Mouse (Mus musculus) cerebellum, postnatal 4 days (tissue): ENCODE results near the gene Wwtr1.

ENCODE experiments used
- DNase-seq, 2 experiments: peaks; one replicate each; pipeline ENCODE4 v3.0.0; 2022; ENCODE audit warnings: low spot score in 2 of 2, mixed read lengths in 1 of 2

Wwtr1 gene

DNA sequence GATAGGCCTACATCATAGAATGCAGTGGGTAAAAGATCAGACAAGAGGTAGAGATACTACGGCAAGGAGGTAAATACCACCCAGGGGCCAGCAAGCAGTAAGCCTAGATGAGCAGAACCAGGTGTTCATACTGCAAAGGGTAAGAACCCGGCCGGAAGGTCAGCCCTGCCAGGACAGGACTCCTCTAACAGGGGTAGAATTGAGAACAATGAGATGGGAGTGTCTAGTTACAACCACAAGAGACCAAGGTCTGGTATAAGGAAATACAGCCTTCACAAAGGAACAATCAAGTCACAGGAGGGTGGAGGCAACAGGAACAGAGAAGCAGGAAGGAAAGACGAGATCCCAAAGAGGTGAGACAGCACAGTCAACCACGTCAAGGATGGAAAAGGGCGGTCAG is 16.9 kb downstream of the Wwtr1 start:
- no peak for DNase-seq

DNA sequence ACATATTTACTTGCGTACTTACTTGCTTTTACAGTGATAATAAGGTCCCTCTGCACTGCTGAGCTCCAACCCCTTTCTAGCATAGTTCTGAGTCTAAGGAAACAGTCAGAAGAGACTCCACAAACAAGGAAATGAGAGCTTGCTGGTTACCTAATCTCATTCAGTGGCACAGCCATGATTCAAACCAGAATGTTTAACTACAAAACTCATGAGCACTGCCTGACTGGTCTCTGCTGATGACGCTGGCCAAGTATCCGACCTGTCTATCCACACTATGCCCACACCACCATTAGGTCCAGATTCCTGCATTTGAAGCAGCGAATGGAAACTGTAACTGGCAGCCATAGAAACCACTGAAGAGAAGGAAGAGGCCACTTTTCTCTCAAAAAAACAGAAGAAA is 18.3 kb downstream of the Wwtr1 start:
- no peak for DNase-seq

DNA sequence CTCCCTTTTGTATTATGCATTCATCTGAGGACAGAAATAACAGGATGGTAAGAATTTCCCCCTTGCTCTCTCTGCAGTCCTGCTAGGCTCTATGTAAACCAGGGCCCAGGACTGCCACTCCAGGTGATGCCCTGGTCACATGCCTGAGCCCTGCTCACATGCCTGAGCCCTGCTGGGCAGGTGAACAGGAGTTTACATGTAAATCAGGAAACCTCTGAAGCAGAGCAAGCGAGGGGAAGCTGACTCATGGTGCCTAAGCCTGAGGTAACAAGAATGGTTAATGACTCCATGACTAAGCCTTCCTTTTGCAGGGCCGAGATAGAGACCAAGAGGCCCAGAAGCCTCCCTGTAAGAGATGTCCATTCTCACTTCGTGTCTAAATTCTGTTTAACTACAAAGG is 20.1 kb downstream of the Wwtr1 start:
- no peak for DNase-seq

DNA sequence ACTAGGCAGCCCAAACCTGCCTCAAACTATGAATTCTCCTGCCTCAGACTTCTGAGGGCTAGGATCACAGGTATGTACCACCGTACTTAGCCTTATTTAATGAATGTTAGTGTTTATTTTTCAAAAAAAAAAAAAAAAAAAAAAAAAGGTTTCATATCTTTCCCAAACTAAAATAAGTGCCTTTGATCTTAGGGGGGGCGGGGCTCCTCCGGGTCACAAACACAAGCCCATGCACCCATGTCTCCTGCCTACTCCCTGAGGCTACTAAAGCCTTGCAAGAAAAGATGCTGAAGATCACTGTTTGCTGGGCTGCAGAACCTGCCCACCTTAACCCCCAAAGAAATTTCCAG is 20.8 kb downstream of the Wwtr1 start:
- no peak for DNase-seq

DNA sequence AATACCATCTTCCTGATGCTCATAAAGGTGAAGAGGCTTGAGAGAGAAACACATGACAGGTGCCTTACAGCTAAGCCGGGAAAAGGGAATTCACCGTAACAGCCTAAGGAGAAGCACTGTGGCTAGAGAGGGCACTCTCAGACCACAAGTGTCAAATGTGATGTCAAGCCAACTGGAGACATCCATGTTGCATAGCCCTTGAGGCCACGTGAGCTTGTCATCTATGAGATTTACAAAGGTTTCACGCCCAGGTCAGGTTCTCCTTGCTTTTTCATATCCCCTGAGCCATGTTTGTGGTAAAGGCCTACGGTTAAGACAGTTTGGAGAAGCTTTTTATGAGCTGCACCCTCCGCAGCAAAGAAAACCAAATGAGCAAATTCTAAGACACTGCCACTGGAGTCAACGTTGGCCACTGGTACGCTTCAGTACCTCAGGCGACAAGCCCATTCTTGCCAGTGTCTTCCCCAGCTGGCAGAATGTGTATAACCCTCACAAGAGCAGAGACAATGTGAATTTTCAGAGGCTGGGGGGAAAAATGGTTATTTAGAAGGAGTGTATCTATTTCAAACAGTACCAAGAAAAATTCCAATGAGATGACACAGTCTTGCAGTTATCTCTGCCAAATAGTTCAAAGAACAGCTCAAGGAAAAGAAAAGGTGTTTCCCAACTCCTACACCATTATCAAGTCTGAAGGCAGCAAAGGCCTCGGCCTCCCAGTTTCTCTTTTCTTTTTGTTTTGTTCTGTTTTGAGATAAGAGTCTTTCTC is 21.4 kb downstream of the Wwtr1 start:
- DNase-seq, result no peak

DNA sequence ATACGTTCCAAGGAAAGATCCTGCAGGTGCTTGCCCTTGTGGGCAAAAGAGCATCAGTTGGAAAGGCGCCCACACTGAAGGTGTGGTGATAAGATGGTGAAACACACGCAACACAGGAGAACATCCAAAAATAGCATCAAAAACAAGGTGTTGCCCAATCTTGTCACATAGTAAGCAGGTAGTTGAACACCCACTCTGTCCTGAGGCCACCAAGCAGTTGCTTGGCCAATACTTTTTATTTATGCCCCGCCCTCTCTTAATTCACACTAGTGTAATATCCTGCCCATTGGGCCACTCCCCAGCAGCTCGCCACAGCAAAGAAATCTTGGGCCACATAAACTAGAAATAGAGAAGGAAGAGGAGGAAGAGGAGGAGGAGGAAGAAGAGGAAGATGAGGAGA is 22.6 kb downstream of the Wwtr1 start:
- no peak for DNase-seq

DNA sequence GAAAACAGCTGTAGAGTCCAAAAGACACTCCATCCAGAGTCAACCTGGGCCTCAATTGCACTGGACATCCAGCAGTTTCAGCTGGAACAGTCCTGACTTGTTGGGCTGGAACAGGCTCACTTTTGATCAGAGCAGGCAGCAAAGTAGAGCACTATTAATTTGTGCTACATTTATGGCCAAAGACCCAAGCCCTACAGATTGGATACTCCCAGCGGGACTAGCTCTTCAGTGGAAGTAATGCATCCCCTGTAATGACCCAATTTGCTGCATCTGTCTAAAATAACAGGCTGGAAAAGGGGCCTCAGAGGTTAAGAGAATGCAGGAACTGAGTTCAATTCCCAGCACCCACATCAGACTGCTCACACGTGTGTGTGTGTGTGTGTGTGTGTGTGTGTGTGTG is 24.5 kb downstream of the Wwtr1 start:
- DNase-seq, result no peak

DNA sequence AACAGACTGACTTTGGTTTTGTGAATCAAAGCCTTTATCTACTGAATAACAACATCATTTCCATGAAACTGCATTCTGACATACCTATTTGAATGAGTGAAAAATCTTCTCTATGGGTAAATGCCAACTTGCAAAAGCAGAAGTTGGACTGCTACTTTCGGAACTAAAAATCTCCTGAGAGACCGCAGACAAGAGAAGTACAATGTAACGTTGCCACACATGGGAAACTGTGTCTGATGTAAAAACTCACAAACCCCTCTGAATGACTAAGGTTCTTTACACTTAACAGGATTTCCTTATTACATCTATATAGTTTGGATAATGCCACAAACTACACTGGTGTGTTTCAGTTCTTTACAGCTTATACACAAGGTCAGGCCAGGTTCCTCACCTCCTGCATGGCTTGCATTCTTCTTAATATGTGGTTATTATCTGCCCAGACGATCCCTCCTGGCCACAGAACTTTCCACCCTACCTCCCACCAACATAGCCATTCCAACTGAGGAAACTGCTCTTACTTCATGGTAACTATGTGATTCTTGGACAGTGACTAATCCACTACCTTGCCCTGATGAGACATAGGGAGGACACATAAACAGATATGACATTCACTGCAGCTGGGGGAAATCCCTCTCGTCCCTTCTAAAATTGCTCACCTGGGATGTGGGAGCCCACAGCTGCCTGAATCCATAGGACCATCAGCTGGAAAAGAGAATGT is 25.1 kb downstream of the Wwtr1 start:
- DNase-seq, result no peak

DNA sequence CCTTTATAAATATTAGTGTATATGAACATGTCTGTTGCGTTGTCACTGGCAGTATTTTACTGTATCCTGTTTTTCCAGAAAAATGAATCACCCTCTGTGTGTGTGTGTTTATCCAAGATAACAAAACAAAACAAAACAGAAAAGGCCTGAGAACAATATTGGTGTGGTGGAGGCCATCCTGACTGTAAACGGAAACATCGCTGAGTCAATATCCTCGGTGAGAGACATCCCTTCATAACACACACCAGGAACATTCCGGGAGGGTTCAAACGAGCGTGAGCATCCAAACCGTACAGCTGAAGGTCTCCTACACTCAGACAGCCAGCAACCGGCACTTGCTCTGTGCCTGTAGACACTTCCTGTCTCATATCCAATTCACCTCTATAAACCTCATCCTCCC is 31.6 kb downstream of the Wwtr1 start:
- no peak for DNase-seq

DNA sequence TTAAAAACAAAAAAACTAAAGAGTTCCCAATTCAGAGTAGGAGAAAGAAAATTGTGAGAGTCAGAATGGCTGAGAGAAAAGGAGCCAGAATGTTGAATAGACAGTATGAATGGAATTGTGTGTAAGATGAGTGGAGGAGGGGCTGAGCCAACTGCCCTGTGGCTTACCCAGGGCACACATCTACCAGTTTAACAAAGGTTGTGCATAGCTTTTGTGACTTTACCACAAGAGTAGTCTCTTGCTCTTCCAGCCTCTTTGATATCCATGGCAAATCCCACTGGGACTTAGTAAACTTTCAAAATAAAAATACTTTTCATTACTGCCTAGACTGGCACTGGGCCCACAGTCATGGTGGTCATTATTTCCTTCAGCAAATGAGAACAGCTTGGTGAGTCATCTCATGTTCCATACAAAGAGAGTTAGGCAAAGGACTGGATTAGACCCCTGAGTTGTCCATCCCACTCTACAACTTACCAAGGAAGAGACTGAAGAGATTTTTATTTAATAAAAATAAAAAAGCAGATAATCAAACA is 32.8 kb downstream of the Wwtr1 start:
- no peak for DNase-seq

DNA sequence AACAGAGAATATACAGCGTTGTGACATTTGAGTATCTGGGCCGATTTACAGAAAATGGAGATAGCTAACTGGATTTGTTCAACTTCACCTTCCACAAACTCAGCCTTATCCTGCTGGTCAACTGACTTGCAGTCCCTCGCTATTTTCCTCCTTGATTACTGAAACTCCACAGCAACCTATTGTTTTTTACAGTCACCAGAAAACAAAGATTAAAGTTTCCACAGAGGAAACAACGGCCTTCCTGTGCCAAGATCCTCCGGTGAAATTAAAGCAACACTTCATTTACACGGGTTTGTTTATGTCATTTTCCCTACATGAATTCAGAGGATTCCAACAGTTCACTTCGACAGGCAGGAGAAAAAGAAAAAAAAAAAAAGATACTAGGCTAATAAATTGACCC is 34.5 kb downstream of the Wwtr1 start:
- DNase-seq, result no peak

DNA sequence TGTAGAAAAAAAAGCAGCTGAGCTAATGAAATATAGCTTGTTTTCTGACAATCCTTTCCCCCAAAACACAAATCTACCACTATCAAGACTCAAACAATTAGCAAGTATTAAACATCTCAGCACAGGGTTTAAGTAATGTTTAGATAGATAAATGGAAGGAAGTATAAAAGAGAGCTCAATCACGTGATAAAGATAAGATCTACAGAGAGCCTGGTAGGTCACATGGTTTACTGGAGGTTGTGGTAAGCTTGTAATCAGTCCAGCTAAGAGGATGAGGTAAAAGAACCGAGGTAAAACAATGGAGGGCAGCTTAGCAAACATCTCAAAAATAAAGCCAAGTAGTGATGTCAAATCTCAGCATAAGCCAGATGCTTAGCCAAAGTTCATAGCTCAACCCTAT is 35.2 kb downstream of the Wwtr1 start:
- no peak for DNase-seq

DNA sequence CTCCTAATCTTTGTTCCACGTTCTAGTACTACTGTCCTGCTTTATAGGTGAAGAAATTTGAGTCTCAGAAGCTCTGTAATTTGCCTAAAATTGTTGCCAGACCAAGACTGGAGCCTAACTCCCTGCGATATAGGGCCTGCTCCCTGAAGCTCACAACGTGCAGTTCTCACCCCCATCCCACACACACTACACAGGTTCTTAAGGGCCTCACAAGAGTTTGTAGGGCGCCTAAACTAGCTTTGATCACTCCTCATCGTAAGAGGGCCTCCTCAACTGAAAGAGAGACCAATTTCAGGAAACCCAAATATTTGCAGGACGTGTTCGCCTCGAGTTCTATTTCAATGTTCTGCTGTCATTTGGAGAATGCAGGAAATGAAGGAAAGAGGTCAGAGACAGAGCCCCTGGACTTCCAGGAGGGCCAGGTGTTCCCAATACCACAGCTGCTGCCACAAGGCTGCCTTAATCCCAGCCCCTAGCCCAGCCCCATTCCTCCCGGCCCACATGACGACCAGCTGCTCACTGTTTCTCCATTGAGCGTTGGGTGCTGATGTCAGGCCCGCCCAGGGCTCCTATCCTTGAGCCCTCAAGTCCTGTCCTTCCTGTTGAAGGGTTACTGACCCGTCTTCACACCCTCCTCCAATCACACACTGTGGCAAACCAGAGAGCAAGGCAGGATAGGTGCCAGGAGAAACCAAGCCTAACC is 40.1 kb downstream of the Wwtr1 start:
- DNase-seq, result no peak

DNA sequence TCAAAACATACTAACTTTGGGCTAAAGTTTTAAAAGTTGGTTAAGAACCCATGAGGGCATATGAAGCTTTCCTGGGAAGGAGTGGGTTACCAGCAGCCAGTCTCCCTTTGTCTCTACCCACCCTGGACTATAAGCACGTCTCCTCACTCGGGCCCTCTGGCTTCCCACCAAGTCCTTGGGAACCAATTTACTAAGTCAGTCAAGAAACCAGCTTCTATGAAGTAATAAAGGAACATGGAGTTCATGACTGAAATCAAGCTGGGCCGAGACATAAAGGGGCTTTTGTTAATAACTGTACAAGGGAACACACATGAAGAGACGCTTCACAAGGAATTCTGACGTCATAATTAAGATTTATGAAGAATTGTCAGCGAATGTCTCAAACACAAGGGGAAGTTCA is 41.3 kb downstream of the Wwtr1 start:
- DNase-seq, result peak in 1 of 2 experiments; percentile 10

DNA sequence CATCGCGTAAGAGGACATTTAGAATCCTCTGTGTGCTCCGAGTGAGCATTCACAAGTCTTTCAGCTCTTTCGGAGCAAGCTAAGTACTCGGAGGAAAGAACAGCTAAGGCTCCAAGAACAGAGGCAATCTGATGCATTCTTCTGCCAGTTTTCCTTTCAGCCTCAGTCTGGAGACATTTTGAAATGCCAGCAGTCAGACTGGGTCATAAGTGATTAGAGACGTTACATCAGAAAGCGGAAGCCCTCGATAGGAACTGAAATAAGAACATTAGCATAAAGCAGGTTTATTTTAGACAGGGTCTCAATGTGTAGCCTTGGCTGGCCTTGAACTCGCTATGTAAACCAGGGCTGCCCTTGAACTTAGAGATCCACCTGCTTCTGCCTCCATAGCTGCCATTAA is 41.8 kb downstream of the Wwtr1 start:
- DNase-seq, result no peak

DNA sequence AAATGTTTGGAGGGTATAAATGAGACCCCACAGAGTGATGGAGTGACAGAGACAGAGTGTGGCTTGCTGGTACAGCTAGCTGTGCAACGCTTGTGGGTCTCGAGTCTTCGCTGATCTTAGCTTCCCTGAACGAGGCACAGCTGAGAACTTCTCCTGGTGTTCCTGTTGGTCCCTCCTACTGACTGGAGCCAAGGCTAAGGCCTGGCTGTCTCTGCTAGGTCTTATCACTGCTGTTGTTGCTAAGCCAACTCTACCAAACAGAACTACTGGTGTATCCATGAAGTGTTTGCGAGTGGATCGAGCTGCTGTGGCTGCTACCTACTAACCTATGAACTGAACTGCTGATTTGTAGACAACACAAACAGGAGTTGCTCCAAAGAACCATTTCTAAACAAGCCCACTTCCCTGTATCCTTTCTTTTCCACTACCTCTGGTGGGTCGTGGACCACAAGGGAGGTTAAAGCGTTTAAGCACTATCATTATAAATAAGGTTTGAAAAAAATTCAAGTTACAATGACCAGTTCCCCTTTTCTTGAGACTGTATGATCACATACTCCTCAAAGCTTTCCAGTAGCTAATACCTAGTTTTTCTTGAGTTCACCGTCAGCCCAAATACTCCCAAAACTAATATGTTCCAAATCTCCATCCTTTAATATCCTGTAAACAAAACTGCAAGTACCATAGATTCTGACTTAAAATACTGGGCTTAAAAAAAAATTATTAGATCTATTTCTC is 42.6 kb downstream of the Wwtr1 start:
- no peak for DNase-seq

DNA sequence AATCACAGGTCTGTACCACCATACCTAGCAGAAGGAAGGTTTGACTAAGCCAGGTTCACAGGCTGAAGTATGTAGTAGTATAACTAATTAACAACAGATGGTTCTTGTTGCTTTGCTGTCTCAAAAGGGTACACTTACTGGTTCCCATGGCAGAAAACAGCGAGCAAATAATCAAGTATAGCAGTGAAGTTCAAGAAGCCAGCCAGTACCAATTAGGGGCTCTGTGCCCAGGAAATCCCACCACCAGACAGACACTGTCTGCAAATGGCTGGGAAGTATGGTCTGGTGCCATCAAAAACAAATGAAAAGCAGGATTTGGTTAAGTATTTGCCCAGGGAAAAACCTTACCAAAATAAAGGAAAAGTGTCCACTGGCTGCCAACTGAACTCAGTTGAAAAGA is 44.9 kb downstream of the Wwtr1 start:
- no peak for DNase-seq

DNA sequence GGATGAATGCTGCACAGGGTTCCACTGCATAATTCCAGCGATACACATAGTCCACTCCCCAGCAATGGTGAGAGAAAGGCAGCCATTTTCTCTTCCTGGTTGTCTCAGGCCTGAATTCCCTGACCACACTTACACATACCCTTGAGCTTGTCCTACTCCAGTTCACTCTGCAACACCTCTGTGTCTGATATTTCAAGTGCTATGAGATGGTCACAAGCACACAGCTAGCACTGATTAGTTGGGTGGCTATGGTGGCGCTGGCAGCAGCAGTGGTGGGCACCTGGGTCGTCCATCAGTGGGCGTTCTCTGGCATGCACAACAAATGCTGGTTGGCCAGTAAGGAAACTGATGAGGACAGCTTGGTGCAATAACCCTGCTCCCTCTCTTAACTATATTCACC is 45.5 kb downstream of the Wwtr1 start:
- DNase-seq, result no peak

DNA sequence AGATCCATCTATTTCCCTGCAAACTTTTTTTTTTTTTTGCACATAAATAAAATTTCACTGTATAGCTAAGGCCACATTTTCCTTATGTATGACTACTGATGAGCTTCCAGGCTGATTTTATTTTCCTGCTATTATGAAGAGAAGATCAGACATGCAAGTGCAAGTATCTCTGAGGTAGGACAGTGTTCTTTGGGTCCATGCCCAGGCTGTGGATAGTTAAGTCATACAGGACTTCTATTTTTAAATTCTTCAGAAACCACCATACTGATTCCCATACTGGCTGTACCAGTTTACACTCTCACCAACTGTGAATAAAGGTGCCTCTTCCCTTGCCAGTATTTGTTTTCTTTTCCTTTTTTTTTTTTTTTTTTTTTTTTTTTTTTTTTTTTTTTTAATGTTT is 48.6 kb downstream of the Wwtr1 start:
- no peak for DNase-seq

DNA sequence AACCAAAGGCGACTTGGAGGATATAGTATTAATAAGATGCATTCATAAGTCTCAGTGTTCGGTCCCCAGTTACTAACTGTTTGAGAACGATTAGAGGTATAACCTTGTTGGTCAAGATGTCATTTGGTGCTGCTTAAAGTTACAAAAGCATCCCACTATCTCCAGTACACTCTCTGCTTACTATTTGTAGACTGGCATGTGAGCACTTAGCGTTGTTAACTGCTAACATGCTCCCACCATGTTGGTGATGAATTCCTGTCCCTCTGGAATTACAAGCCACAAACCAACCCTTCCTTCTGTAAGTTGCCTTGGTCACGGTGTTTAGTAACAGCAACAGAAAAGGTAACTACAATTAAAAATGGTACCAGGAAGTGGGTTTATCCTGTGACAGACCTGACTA is 52.6 kb downstream of the Wwtr1 start:
- DNase-seq, result no peak

DNA sequence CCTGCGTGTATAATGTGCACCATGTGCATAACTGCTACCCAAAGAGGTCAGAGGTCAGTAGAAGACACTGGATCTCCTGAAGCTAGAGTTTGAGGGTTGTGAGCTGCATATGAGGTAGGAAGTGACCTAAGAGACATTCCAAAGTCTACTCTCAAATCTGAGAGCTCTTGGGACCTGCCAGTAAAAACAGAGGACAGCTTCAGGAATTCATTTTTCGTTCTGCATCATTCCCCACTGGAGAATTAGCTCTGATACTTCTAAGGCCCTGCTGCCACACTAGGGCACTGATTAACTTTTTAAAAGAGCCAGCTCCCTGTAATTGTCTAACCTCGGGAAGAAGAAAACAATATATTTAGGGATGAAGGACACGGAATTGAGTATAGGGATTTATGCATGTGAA is 53.8 kb downstream of the Wwtr1 start:
- DNase-seq, result no peak

DNA sequence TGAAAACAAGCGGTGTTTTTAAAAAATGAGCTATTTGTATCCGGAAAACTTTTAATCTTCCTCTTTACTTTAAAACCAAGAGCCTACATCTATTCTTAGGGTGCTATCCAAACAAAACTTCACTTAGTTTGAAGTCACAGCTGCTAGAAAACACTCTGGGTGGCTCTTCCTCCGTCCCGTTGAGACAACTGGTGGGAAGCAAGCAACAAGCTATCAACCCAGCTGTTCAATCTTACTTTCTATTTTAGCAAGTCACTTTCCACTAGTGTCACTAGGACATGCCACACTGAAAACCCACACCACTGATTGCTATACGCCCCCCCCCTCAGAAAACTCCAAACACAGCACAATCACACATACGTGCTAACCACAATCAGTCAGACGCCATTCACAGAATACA is 55.7 kb downstream of the Wwtr1 start:
- no peak for DNase-seq
